Comparison of ENCODE assay signal across 27 mouse cellular contexts in genomic region chr3:7682311-7682710, GRCm38 (mm10).
"Had no signal": no experiment of that assay in that cellular context is flagged by ENCODE, and none has a peak within 500 bp of the region (broad histone marks: within the 10 kb centered on the region; RNA-seq: fewer than 3 reads in every experiment).

No protein-coding gene starts in this region.

- H3K9me3 ChIP-seq: heart, embryonic 10.5 days; heart, embryonic 13.5 days; heart, embryonic 15.5 days; intestine, embryonic 15.5 days; limb, embryonic 10.5 days; limb, embryonic 12.5 days; liver, embryonic 13.5 days; liver, embryonic 15.5 days had no signal

- ATAC-seq: hindbrain, embryonic 16.5 days; inflammation-experienced regulatory T-cells, adult 6 months; intestine, embryonic 15.5 days; intestine, postnatal 0 days had no signal

- H3K4me3 ChIP-seq: gastrocnemius, adult 2 months; heart, embryonic 10.5 days; heart, embryonic 13.5 days; heart, embryonic 15.5 days; intestine, embryonic 15.5 days; layer of hippocampus, adult 2 months; left cerebral cortex, adult 2 months; limb, embryonic 10.5 days; limb, embryonic 12.5 days; liver, embryonic 13.5 days; liver, embryonic 15.5 days had no signal

- H3K27me3 ChIP-seq: heart, embryonic 13.5 days; heart, embryonic 15.5 days; intestine, embryonic 15.5 days; limb, embryonic 12.5 days; liver, embryonic 13.5 days; liver, embryonic 15.5 days had no signal

- H3K4me1 ChIP-seq: heart, embryonic 10.5 days; heart, embryonic 13.5 days; heart, embryonic 15.5 days; intestine, embryonic 15.5 days; limb, embryonic 10.5 days; limb, embryonic 12.5 days; liver, embryonic 13.5 days; liver, embryonic 15.5 days had no signal

- H3K36me3 ChIP-seq: heart, embryonic 10.5 days; heart, embryonic 13.5 days; heart, embryonic 15.5 days; intestine, embryonic 15.5 days; limb, embryonic 10.5 days; limb, embryonic 12.5 days; liver, embryonic 13.5 days; liver, embryonic 15.5 days had no signal

- H3K4me2 ChIP-seq: heart, embryonic 13.5 days; heart, embryonic 15.5 days; hindbrain, embryonic 14.5 days; intestine, embryonic 15.5 days; limb, embryonic 12.5 days; liver, embryonic 11.5 days; liver, embryonic 13.5 days; liver, embryonic 15.5 days had no signal

- H3K9ac ChIP-seq: heart, embryonic 13.5 days; heart, embryonic 15.5 days; hindbrain, embryonic 14.5 days; intestine, embryonic 15.5 days; limb, embryonic 12.5 days; liver, embryonic 13.5 days; liver, embryonic 15.5 days had no signal

- DNase-seq: gastrocnemius, adult 2 months; gastrocnemius, postnatal 10 days; gastrocnemius, postnatal 25 days; heart, adult 18-20 months; heart, postnatal 14 days; heart, postnatal 36 days; kidney, adult 18-20 months; kidney, adult 8-10 months; kidney, postnatal 10 days; kidney, postnatal 25 days; kidney, postnatal 4 days; liver; liver, embryonic 13.5 days had no signal

- H3K27ac ChIP-seq: gastrocnemius, adult 2 months; heart, embryonic 10.5 days; heart, embryonic 13.5 days; heart, embryonic 15.5 days; hindbrain, embryonic 14.5 days; intestine, embryonic 15.5 days; layer of hippocampus, adult 2 months; left cerebral cortex, adult 2 months; limb, embryonic 10.5 days; limb, embryonic 12.5 days; liver, embryonic 13.5 days; liver, embryonic 15.5 days had no signal
